Mouse (Mus musculus): Measurements from ENCODE around the gene Nfkbiz.

The Nfkbiz gene

GRCm38 (mm10) chr16:55801629-55802028 is 37.1 kb downstream of the Nfkbiz start:
- DNase-seq (ENCODE audit: low spot score) = no peak

- DNase-seq (ENCODE audit: low spot score) = no peak
These were observed 39.9 kb downstream of the Nfkbiz start for GRCm38 (mm10) chr16:55798845-55799244.

DNA sequence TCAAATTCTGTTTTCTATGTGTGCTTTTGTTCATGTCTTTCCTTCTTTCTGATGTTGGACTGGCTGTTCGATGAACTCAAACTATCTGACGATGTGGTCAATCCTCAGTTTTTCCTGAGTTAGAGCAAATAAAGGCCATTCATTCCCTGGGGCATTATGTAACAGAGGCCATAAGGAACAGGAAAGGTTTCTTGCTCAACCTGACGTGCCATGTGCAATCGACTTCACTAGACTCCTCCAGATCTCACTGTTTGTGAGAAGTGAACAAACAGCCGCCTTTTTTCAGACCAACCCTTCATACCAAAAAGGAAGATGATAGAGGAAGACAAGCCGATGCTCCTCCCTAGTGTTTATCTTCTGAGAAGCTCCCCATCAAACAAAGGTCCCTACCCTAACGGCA is 48.4 kb downstream of the Nfkbiz start:
- no peak for DNase-seq (ENCODE audit: low spot score)

DNA sequence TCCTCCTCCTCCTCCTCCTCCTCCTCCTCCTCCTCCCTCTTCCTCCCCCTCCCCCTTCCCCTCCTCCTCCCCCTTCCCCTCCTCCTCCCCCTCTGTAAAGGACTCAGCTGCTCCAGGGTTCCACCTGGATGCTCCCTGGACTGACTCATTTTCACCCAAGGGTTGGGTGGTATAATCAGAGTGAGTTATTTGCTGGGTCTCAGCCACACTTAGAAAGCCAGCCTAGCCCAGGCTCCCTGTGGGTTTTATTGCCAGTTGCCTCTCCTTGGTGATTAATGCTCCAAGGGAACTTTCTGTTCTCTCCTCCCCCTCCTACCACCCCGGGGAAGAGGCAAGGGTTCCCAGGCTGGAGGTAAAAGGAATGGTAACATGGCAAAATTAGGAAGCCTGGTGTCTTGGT is 49.4 kb downstream of the Nfkbiz start:
- DNase-seq (ENCODE audit: low spot score) = no peak

- no peak for DNase-seq (ENCODE audit: low spot score)
These were observed 50.0 kb downstream of the Nfkbiz start for GRCm38 (mm10) chr16:55788671-55789070.

DNA sequence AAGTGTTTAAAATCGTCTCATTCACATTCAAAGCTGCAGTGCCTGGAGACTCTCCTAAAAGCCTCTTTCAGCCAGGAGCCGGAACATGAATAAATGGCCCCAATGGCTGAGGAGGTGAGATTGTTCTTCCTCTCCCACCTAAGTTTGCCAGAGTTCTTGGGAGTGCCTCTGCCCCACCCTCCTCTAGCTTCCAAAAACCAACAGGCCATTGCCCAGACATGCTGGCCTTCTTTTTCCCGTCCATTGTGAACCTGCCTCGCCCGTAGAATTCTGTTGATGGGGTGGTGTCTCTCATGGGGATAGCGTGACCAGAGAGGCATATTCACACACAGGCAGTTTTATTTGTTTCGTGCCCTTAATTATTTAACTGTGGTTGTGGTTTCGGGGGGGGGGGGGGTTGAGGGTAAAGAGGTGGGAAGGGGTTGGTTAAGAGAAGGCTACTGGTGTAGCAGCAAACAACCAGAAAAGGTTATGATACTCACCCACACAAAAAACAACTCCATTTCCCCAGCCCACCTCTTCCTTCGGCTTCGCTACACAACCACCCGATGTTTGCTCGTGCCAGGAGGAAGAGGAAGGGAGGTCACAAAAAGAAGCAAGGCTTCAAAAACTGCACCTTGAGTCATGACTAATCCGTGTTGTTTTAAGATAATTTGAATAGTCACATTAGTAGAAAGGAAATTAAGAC is 51.2 kb downstream of the Nfkbiz start:
- no peak for DNase-seq (ENCODE audit: low spot score)

GRCm38 (mm10) chr16:55784379-55784778 is 54.3 kb downstream of the Nfkbiz start:
- no peak for DNase-seq (ENCODE audit: low spot score)

GRCm38 (mm10) chr16:55783923-55784322 is 54.8 kb downstream of the Nfkbiz start:
- no peak for DNase-seq (ENCODE audit: low spot score)

DNA sequence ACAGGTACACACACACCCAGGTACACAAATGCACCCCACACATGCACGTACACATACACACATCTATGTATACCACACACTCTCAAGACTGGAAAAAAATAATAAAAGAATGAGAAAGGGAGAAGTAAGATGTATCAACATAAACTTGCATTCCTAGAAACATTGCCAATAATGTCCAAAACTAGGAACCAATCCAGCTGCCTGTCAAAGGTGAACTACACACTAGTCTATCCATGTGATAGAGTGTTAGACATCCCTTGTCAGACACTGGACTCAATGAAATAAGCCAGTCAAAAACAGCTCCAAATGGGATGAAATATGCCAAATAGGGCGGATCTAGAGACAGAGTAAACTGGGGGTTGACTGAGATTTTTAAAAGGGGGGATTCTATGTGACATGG is 55.8 kb downstream of the Nfkbiz start:
- no peak for DNase-seq (ENCODE audit: low spot score)

- DNase-seq (ENCODE audit: low spot score) = no peak
These were observed 56.9 kb downstream of the Nfkbiz start for GRCm38 (mm10) chr16:55781809-55782208.

DNA sequence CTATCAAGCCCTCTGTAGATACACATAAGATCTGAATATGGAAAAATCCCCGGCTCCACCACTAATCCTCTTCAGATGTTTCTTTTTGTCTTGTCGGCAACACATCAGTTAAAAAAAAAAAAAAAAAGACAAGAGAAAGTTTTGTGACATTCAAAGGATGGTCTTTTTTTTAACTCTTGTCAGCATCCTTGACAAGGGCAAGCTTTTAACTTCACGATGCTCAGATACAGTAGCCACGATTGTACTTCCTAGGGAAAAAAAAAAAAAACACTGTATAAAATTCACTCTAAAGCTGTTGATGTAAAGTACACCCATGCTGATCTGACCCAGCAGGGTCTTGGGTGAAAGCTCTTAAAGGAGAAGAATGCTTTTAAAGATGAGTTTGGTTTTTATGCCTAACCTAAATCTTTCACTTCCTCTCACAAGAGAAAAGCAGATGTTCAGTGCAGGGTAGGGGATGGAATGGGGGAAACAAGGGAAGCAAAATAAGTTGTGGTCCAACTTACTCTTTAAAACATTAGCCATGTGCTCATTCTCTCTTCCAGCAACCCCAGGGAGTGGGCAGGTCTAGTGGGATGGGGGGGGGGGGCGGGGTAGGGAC is 57.6 kb downstream of the Nfkbiz start:
- DNase-seq (ENCODE audit: low spot score) = no peak

GRCm38 (mm10) chr16:55776329-55776728 is 62.4 kb downstream of the Nfkbiz start:
- DNase-seq (ENCODE audit: low spot score) = no peak

GRCm38 (mm10) chr16:55770247-55770646 is 68.5 kb downstream of the Nfkbiz start:
- DNase-seq (ENCODE audit: low spot score) = no peak

Measured in embryo, embryonic 10.5 days (tissue).